Mouse (Mus musculus) erythroblast, embryonic 14.5 days (primary cell): ENCODE data around the gene Acss3. TPM values are rescaled to one million over a fixed set of nuclear protein-coding genes. Genes with fewer than 3 reads are reported as not detected.

ENCODE experiments used
- H3K27me3 ChIP-seq: 2 replicates; pipeline ENCODE4 v1.6.1; 2012; ENCODE audit warnings: inconsistent platforms; ENCODE audit not compliant: control insufficient read depth
- H3K36me3 ChIP-seq: 2 replicates; pipeline ENCODE4 v1.6.1; 2012; ENCODE audit warnings: mild to moderate bottlenecking, inconsistent platforms; ENCODE audit not compliant: control insufficient read depth
- H3K4me1 ChIP-seq: 2 replicates; pipeline ENCODE4 v1.6.1; 2012; ENCODE audit warnings: inconsistent platforms; ENCODE audit not compliant: control insufficient read depth
- H3K4me3 ChIP-seq: replicated peaks from 2 replicates; pipeline ENCODE3; 2012; ENCODE audit warnings: moderate library complexity, mild to moderate bottlenecking, inconsistent platforms
- H3K9me3 ChIP-seq: 2 replicates; pipeline ENCODE4 v1.6.1; 2012; ENCODE audit warnings: low read length, inconsistent platforms, mixed read lengths; ENCODE audit not compliant: control insufficient read depth
- GATA1 ChIP-seq: IDR thresholded peaks from 2 replicates; pipeline ENCODE4 v1.6.1; 2012; ENCODE audit warnings: low read length, inconsistent platforms, mixed read lengths
- TAL1 ChIP-seq: IDR thresholded peaks from 3 replicates; pipeline ENCODE4 v1.6.1; 2012; ENCODE audit warnings: low read length, inconsistent platforms, mixed read lengths
- polyA plus RNA-seq: library from polyadenylated mRNA; stranded (reverse); fragments of >175 nt; gene quantifications from 2 replicates; pipeline ENCODE4 v1.2.3, GENCODE M21; 2012

Gene Acss3
- polyA plus RNA-seq, 1 experiment: not detected

- no peak for TF ChIP-seq TAL1
- TF ChIP-seq GATA1: no peak
- Histone ChIP-seq H3K4me3 (no peak overlapping the region), H3K27me3 (no peaks in the 10 kb centered on the region), H3K4me1 (no peaks in the 10 kb centered on the region), H3K36me3 (no peaks in the 10 kb centered on the region), H3K9me3 (peaks cover 4% of the 10 kb centered on the region)
These were observed 84.3 kb downstream of the Acss3 start for GRCm38 (mm10) chr10:107039211-107039610.

- Histone ChIP-seq H3K36me3 (no peaks in the 10 kb centered on the region), H3K9me3 (peaks cover 4% of the 10 kb centered on the region; the same call in 1 of the 2 replicates), H3K27me3 (no peaks in the 10 kb centered on the region), H3K4me1 (no peaks in the 10 kb centered on the region), H3K4me3 (no peak overlapping the region)
- no peak for TF ChIP-seq TAL1
- no peak for TF ChIP-seq GATA1
These were observed 99.2 kb downstream of the Acss3 start for GRCm38 (mm10) chr10:107024254-107024653.

GRCm38 (mm10) chr10:107021118-107021517 lies 102.3 kb downstream of the Acss3 start:
- Histone ChIP-seq H3K4me3 (no peak overlapping the region), H3K27me3 (no peaks in the 10 kb centered on the region), H3K4me1 (no peaks in the 10 kb centered on the region), H3K36me3 (no peaks in the 10 kb centered on the region), H3K9me3 (peaks cover 4% of the 10 kb centered on the region; the same call in 1 of the 2 replicates)
- TF ChIP-seq GATA1: no peak

GRCm38 (mm10) chr10:107011142-107011541 lies 112.3 kb downstream of the Acss3 start:
- no peaks in the 10 kb centered on the region for H3K36me3 ChIP-seq
- TF ChIP-seq GATA1 (no peak), TAL1 (no peak)
- no peak overlapping the region for H3K4me3 ChIP-seq
- H3K9me3 ChIP-seq: no peaks in the 10 kb centered on the region
- no peaks in the 10 kb centered on the region for H3K27me3 ChIP-seq
- H3K4me1 ChIP-seq: no peaks in the 10 kb centered on the region

- Histone ChIP-seq H3K27me3 (no peaks in the 10 kb centered on the region), H3K36me3 (no peaks in the 10 kb centered on the region)
- no peak for TF ChIP-seq GATA1
- no peak for TF ChIP-seq TAL1
These were observed 125.3 kb downstream of the Acss3 start for GRCm38 (mm10) chr10:106998052-106998625.

GRCm38 (mm10) chr10:106989478-106989877 lies 134.0 kb downstream of the Acss3 start:
- no peaks in the 10 kb centered on the region for H3K36me3 ChIP-seq
- H3K9me3 ChIP-seq: no peaks in the 10 kb centered on the region; the same call in 1 of the 2 replicates
- no peak for TF ChIP-seq TAL1
- TF ChIP-seq GATA1: no peak
- no peaks in the 10 kb centered on the region for H3K4me1 ChIP-seq
- H3K27me3 ChIP-seq: no peaks in the 10 kb centered on the region
- H3K4me3 ChIP-seq: no peak overlapping the region

More at GRCm38 (mm10) chr10:106998052-106998625, 125.3 kb downstream of the Acss3 start:
- Histone ChIP-seq H3K9me3 (peaks cover 5% of the 10 kb centered on the region; the same call in 1 of the 2 replicates), H3K4me1 (no peaks in the 10 kb centered on the region), H3K4me3 (no peak overlapping the region)

GRCm38 (mm10) chr10:106975193-106976141 lies 148.0 kb downstream of the Acss3 start:
- Histone ChIP-seq H3K4me1 (no peaks in the 10 kb centered on the region), H3K27me3 (no peaks in the 10 kb centered on the region), H3K4me3 (no peak overlapping the region), H3K9me3 (no peaks in the 10 kb centered on the region), H3K36me3 (no peaks in the 10 kb centered on the region)
- TF ChIP-seq GATA1 (no peak), TAL1 (no peak)

GRCm38 (mm10) chr10:106959026-106959425 lies 164.4 kb downstream of the Acss3 start:
- H3K27me3 ChIP-seq: no peaks in the 10 kb centered on the region
- no peaks in the 10 kb centered on the region for H3K36me3 ChIP-seq
- peaks cover 4% of the 10 kb centered on the region; the same call in 1 of the 2 replicates for H3K9me3 ChIP-seq
- no peak for TF ChIP-seq GATA1
- TF ChIP-seq TAL1: no peak
- H3K4me1 ChIP-seq: no peaks in the 10 kb centered on the region
- no peak overlapping the region for H3K4me3 ChIP-seq

GRCm38 (mm10) chr10:106941380-106941779 lies 182.1 kb downstream of the Acss3 start:
- no peaks in the 10 kb centered on the region for H3K36me3 ChIP-seq
- H3K4me1 ChIP-seq: no peaks in the 10 kb centered on the region
- 0 out of 2 replicates have a peak, but pooled peaks cover 2% of the 10 kb centered on the region for H3K9me3 ChIP-seq
- H3K27me3 ChIP-seq: no peaks in the 10 kb centered on the region
- TF ChIP-seq TAL1 (no peak), GATA1 (no peak)
- H3K4me3 ChIP-seq: no peak overlapping the region
